Mouse (Mus musculus) layer of hippocampus, adult 8-10 months (tissue): Measurements from ENCODE around the gene Col25a1. TPM values are rescaled to one million over a fixed set of nuclear protein-coding genes. Genes with fewer than 3 reads are reported as not detected.

Source experiments
- DNase-seq, 2 experiments: peaks; one replicate each; pipeline ENCODE4 v3.0.0; 2022; ENCODE audit warnings: low spot score in 2 of 2
- total RNA-seq, 4 experiments: library from RNA; stranded (reverse); gene quantifications; 2 replicates each; pipeline ENCODE4 v1.2.4; 2022

Col25a1 gene
- total RNA-seq, 4 experiments from 2014 or later, result 56.3 to 71.8 (median 65.0) TPM

DNA sequence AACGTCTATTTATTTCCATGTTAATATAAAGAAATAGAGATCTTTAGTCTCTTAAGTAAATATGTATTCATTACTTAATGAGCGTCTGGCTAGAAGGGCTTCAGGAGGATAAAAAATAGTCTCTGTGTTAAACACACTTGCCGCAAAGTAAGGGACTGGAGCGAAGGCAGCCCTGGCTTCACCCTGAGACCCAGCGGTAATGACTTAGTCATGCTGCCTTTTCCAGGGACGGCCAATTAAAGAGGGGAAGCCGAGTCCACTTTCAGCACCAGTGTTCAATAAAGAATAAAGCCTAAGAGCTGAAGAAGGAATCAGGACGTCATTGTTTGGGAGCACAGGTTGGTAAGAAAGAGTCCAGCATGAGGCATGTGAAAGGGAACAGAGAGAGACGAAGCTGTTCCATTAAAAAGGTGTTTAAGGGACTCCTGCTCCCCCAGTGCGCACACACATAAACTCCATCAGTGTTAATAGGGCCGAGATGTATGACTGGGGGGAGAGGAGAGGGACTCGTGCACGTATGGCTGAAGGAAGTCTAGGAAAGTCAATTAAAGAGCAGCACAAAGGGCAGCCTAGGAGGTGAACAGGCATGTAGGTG, 30.1 kb downstream of the Col25a1 start:
- no peak for DNase-seq

DNA sequence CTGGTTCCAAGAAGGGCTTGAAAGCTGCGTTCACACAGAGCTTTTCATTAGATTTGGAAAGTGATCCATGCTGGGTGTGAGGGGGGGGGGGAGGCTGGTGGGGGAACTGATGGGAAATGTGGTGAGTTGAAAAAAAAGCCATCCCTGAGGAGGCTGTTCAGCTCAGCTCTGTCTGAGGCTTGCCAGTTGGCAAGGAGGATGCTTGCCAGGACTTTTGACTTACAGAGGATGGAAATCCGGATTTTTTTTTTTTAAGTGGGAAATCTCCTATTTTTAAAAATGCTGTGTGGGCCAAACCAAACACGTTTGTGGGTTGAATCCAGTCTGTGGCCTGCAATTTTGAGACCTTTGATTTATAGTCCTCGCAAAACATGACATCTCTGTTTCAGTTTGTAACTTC, 35.6 kb downstream of the Col25a1 start:
- DNase-seq, result peak in 1 of 2 experiments; percentile 7

DNA sequence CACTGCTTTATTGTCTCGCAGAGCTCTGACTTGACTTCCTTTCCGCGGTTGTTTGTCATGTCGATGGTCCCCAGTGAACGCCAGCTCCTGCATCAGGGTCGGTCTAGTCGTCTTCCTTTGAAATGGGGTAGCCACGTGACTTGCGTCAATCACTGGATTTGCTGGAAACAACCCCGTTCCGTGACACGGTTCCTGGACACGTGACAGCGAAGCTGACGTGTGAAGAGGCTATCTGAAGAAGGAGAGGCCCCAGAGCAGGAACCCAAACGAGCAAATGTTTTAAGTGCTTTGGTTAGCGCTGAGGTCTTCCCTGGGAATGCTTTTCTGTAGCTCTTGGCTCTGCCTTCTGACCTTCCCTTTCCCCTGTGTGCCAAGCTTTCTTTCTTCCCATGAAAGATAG, 41.5 kb downstream of the Col25a1 start:
- no peak for DNase-seq

DNA sequence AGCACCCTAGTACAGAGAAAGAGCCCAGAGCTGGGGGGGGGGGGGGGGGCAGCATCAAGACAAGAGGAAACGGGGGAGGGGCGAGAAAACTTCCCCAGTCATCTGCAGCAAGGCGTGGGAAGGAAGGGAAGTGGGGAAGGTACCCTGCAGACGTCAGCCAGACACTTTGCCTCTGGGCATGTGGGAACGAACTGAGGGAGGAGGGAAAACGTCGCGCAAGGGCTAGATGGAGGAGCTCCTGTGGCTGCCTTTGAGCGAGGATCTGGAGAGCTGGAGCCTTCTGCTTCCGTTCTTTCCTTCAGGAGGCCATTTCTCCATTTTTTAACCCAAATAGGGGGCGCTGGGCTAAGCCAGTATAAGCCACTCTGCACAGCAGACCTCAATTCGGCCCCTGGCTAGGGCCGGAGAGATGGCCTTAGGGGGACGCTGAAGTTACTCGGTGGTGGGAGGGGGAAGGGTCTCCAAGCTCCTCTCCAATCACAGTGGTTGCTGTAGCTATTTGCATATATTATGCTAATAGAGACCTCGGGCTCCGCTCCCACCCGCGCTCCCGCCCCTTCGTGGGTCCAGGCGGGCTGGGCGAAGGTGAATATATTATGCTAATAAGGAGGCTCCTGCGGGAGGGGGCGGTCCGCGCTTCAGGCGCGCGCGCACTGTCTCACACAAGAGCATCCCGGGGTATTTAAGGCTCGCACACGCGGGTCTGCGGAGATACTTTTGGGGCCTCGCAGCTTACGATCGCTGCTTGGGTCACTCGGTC, 49.1 kb downstream of the Col25a1 start:
- DNase-seq, result peak; percentile 77 to 78

DNA sequence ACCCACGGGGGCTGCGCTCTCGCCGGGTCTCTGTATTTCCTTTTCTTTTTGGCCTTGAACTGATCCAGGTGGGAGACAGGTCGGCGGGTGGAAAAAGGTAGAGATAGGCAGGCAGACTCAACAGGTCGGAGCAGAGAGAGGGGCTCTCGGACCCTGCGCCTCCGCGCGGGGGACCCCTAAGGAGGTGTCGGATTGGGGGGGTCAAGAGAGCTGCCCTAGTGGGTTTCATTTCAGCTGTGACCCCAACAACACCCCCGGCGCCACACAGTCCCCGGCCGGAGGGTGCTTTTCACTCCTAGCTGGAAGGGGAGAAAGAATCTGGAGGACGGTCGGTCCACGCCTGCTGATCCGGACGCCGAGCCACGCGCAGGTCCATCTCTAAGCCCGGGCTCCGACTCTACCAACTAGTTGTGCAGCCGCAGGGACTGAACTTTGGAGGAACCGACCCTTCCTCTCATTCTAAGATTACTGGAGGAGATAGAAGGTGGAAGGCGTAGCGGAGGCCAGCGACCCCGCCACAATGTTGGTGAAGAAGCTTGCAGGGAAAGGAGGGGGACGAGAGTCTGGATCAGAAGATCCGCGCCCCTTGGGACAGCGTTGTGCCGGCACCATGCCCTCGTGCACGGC, 49.8 kb downstream of the Col25a1 start:
- DNase-seq, result no peak

DNA sequence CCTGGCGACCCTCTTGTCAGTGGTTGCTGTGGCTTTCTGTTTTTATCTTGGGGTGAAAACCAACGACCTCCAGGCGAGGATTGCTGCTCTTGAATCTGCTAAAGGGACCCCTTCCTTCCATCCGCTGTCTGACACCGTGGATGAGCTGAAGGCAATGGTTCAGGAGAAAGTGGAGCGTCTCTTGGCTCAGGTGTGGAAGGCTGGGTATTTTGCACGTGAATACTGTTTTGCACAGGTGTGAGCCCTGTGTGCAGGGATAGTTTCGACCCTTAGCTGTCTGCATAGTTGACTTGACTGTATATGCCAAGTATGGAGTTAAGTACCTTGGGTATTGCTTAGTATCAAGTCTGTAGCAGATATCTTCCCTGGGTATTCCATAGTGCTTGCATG, 50.3 kb downstream of the Col25a1 start:
- DNase-seq, result no peak

DNA sequence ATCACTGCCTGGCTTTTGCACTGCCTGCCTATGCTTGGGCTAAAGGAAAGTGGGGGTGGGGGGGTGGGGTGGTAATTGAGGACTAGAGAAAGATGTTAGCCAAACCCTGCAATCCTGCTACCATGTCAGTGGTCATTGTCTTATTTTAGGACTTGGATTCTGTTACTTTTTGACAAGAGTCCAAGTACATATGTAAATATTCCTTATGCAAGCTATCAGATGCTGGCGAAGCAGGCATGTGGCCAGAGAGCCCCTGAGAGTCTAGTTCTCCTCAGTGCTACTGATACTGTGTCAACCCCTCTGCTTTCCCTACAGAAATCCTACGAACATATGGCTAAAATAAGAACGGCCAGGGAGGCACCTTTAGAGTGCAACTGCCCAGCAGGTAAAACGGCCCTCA, 51.1 kb downstream of the Col25a1 start:
- DNase-seq, result no peak

DNA sequence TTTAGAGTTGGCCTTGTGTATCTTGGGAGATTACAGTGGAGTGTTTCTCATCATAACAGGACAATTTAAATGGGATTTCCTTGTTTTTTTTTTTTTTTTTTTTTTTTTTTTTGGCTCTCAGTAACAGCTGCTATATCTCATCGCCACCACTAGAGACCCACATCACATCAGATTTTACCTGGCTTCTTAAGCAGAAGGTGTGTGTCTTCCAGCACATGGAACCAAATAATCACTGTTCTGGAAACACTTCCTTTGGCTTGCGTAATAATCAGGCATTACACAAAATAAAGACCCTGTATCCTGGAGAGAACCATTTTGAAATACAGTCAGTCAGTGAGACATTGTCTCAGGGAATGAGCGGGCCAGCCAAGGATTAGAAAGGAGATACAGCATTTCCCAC, 53.8 kb downstream of the Col25a1 start:
- DNase-seq, result no peak

DNA sequence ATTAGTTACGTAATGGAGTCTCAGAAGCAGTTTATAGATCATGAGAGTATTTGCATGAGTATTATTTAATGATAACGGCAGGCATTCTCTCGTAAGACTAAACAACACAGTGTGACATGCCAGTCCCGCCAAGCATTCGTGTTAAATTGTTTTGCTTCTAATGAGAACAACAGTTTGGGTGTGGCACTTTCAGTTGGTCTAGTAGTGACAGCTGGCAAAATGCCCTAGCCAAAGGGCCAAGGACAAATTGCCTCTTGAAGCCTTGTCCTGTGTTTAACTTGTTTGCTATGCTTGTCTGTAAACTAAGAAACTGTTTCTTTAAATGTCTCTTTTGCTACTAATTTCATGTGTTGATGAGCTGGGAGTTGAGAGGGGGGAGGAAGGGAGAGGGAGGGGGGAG, 56.3 kb downstream of the Col25a1 start:
- DNase-seq, result no peak

DNA sequence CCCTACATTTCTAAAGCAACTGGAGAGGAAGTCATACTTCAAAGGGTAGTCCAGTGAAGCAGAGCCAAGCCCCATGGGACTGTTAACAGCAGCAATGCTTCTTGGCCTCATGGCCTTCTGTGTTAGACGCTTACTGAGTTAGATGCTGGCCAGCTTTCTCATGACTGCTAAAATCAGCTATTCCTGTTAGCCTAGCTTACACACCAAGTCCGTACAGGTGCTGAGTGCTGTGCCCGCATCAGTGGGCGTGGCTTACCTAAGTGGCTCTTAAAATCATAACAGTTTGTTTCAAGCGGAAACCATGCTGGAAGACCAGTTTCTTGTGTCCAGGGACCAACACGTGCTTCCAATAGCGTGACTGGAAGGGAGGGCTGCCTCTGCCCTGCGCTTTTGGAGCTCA, 62.1 kb downstream of the Col25a1 start:
- DNase-seq, result no peak

DNA sequence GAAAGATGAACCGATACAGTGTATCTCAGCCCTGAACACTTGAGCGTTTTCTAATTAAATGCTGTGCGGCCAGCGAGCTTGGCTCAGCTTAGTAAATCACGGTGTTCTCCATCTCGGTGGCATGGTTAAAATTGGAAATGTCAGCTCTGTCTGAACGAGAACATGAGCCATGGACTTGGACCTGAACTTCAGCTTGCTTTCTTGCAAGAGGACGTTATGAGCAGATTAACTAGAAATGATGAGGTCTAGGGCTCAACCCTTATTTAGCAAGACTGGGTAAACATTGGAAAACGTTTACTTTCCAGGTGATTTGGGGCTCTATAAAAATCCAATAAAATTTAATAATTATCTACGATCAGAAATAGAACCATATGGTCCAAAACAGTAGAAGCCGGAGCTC, 83.3 kb downstream of the Col25a1 start:
- no peak for DNase-seq

DNA sequence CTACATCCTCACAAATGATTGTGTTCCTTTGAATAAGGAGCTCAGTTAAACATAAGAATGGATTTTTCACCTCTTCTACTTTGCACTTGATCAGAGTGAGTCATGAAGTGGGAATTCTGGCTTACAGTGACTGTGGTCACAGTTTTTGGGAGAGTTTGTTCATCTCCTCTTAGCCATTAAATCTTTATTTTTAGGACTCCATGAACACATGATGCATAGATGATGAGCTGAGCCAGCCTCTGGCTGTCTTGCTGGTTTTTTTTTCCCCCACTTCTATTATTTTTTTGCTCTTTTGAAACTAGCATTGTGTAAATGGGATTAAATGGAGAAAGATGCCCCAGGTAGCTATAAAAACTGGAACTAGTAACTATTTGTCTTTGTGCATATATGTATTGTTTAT, 84.8 kb downstream of the Col25a1 start:
- DNase-seq, result no peak

DNA sequence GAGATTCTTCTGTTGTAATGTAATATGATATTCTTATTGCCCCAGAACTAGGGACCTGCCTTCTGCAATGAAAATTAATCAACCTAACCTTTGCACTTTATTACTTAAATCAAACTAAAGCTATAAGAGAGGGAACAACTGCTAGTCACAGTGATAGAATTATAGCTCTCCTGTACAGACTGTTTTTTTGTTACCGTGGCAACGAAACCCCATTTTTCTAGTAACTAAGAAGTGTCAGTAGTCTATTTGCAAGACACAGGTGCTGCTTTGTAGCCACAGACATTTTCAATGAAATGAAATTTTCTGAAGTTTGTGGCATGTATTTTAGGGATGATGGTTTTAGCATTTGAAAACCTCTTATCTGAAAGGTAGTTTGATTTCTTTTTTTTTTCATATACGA, 85.3 kb downstream of the Col25a1 start:
- DNase-seq, result no peak

DNA sequence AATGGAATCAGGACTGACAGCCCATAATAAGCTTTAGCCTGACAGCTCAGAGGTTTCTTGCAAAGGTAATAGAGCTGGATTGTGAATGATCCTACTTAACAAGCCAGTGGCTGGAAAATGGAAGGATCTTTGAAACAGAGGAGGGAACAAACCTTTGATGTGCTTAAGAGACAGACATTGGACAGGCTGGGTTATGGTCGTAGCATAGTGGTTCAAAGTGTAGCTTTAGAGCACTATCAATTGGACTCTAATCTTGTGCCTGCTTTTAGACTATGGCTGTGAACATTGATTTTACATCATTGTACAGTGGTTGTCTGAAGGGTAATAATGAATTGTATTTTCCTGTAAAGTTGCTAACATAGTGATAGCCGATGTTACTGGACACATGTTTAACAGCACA, 86.4 kb downstream of the Col25a1 start:
- DNase-seq, result no peak

DNA sequence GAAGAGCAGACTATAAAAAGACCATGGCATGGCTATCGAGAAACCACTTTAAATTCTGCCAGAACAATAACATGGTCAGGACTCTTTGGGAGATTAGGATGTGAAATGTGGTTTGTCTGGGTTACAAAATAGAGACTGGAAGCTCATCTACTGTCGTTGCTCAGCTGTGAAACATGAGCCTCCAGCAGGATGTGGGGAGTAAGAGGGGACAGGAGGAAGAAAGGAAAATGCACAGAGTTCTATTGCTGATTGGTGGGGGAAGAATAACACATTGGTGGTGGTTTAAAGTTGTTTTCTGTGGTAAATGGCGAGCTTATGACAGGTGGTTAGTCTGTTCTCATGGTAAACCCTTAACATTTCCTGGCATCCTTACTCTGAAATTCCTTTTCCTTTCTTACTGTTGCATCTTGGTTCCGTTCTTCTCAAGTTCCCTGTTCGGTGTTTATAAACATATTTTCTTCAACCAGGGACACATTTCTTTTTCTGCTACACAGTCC, 87.0 kb downstream of the Col25a1 start:
- DNase-seq, result no peak

DNA sequence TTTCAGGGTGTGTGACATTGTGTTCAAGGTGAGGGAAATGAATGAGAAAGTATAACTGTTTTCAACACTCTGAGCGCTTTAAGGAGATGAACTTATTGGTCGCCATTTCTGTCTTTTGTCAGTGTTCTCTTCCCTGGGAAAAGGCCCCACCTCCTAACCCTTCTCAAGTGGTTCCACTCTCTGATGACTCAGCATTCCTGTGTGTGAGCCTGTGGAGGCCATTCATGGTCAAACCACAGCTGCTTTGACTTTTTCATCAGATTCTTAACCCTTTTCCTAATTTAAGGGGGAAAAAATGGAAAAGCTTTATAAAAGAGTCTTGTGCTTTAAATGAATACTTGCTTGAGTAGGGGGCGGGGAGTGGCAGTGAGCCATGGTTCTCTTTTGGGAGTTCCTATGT, 89.5 kb downstream of the Col25a1 start:
- no peak for DNase-seq

DNA sequence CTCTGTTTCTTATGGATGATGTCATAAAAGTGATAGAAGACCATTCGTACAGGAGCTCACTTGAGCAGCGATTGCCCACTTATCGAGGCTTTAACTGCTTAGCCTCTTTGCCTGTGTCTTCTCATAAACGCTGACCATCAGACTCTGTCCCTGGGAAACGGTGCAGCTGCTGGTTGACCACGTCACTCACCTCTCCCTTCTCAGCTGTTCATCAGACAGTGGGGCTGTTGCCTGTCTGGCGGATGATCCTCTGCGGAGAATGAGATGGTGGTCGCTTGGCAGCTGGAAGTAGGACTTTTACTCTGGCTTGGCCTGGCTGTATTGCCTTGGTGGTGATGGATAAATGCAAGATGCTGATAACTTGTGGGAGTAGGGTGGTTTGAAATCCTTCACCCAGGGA, 96.9 kb downstream of the Col25a1 start:
- DNase-seq, result no peak

DNA sequence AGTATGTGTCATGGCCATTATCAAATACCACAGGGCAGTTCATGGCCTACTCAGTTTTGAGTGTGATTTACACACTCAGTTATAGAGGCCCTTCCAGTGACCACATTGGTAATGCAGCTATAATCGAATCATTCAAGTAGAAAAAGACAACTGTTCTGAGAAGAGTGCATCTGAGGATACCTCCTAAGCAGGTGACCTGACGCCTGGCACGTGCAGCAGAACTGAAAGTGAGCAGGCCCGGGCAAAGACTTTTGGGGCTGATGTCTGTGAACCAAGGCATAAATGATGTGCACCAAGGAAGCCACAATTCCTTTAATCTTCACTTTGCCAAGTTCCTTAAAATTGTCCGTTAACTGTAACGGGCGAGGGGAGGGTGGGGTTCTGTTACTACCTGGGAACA, 101.6 kb downstream of the Col25a1 start:
- no peak for DNase-seq

DNA sequence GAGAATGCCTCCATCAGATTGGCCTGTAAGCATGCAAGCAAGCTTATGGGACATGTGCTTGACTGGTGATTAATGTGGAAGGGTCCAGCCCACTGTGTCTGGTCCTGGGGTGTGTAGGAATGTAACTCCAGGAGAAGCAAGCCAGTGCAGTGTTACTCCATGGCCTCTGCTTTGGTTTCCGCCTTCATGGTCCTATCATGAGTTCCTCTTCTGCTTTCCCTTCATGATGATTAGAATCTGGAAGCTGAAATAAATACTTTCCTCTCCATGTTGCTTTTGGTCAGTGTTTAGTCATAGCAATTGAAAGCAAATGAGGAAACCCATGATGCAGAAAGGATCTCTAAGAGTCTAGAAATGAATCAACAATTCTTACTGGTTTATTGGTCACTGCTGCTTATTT, 103.9 kb downstream of the Col25a1 start:
- no peak for DNase-seq

DNA sequence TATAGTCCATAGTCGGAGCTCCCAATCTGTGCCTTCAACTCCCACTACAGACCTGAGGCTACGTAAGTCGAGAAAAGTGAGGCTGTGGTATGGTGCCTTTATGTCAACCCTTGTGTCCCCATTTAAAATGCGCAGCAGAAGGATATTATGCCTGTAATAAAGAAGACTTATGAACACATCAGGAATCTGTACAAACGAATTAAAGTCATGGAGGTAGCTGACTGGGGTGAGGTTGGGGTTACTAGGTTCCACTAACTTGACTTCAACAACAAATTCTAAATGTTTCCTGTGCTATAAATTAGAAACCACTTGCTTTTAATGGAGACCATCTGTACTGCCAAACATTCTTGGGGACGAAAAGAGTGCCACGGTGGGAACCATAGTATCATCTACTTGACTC, 104.8 kb downstream of the Col25a1 start:
- no peak for DNase-seq

DNA sequence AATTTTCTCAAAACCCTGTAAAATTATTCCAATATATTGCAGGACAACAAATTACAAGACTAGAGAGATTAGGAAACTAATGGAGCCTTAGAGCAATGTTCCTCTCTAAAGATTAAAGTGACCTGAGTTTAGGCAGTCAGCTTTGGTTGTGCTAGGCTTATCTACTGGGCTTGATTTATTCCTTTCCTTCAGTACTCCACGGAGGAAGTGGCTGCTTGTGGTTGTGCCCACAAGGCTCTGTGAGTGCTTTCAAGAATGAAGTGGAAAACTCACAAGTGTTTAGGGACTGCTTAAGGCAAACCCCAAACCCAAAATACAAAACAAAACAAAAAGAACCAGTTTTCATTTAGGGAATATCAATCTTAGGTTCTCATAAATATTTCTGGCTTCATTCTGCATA, 106.6 kb downstream of the Col25a1 start:
- DNase-seq, result no peak

DNA sequence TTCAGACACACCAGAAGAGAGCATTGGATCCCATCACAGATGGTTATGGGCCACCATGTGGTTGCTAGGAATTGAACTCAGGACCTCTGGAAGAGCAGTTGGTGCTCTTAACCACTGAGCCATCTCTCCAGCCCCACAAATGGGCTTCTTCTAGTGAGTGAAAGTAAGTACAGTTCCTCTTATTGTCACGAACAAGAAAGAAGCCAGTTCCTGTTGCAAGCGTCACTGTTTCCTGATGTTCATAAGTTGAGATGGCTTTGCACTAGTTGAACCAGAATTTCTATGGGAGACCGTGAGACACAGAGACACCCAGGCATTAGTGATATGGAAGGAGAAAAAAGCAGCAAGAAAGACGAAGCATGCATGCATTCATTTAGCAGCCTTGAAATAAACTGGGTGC, 110.6 kb downstream of the Col25a1 start:
- DNase-seq, result no peak
